Mouse (Mus musculus): ENCODE data around the gene Mb. TPM values are rescaled to one million over a fixed set of nuclear protein-coding genes. Genes with fewer than 3 reads are reported as not detected.

The Mb gene
- total RNA-seq (2021) = 0.67 and 1.3 TPM in 2 replicates
- long read RNA-seq = 0 reads

GRCm38 (mm10) chr15:77050570-77050969, at the start of gene Mb:
Mb (minus strand) TSS chr15:77050670.
- DNase-seq = no peak

- no peak for DNase-seq
These were observed 49.3 kb upstream of the Mb start for GRCm38 (mm10) chr15:77099756-77100155.

- no peak for DNase-seq
These were observed 46.9 kb upstream of the Mb start for GRCm38 (mm10) chr15:77097358-77097757.

GRCm38 (mm10) chr15:77095216-77095615, 44.7 kb upstream of the Mb start:
- peak; percentile 35 for DNase-seq

GRCm38 (mm10) chr15:77094431-77094830, 44.0 kb upstream of the Mb start:
- DNase-seq = no peak

- no peak for DNase-seq
These were observed 40.9 kb upstream of the Mb start for GRCm38 (mm10) chr15:77091394-77091793.

- no peak for DNase-seq
These were observed 40.1 kb upstream of the Mb start for GRCm38 (mm10) chr15:77090531-77090930.

GRCm38 (mm10) chr15:77089249-77089648, 38.8 kb upstream of the Mb start:
- no peak for DNase-seq

- no peak for DNase-seq
These were observed 36.0 kb upstream of the Mb start for GRCm38 (mm10) chr15:77086488-77086887.

- peak; percentile 89 for DNase-seq
These were observed 35.3 kb upstream of the Mb start for GRCm38 (mm10) chr15:77085818-77086217.

GRCm38 (mm10) chr15:77081454-77081853, 31.0 kb upstream of the Mb start:
- peak; percentile 45 for DNase-seq

- DNase-seq = peak; percentile 26
These were observed 30.3 kb upstream of the Mb start for GRCm38 (mm10) chr15:77080684-77081254.

- peak; percentile 37 for DNase-seq
These were observed 29.5 kb upstream of the Mb start for GRCm38 (mm10) chr15:77079890-77080361.

- DNase-seq = no peak
These were observed 28.9 kb upstream of the Mb start for GRCm38 (mm10) chr15:77079256-77079822.

- no peak for DNase-seq
These were observed 28.3 kb upstream of the Mb start for GRCm38 (mm10) chr15:77078786-77079185.

- DNase-seq = no peak
These were observed 27.4 kb upstream of the Mb start for GRCm38 (mm10) chr15:77077906-77078305.

- peak; percentile 40 for DNase-seq
These were observed 26.1 kb upstream of the Mb start for GRCm38 (mm10) chr15:77076523-77076922.

GRCm38 (mm10) chr15:77072556-77073163, 22.2 kb upstream of the Mb start:
- DNase-seq = no peak

GRCm38 (mm10) chr15:77071501-77071900, 21.0 kb upstream of the Mb start:
- peak; percentile 46 for DNase-seq

GRCm38 (mm10) chr15:77070745-77071268, 20.3 kb upstream of the Mb start:
- DNase-seq = no peak

- no peak for DNase-seq
These were observed 18.5 kb upstream of the Mb start for GRCm38 (mm10) chr15:77069019-77069418.

- DNase-seq = peak; percentile 38
These were observed 18.0 kb upstream of the Mb start for GRCm38 (mm10) chr15:77068439-77068861.

GRCm38 (mm10) chr15:77066233-77066632, 15.8 kb upstream of the Mb start:
- DNase-seq = no peak
